Mouse (Mus musculus): Measurements from ENCODE around the gene Proca1. TPM values are rescaled to one million over a fixed set of nuclear protein-coding genes. Genes with fewer than 3 reads are reported as not detected.

The Proca1 gene
- polyA plus RNA-seq, 1 experiment: 4.6 TPM

DNA sequence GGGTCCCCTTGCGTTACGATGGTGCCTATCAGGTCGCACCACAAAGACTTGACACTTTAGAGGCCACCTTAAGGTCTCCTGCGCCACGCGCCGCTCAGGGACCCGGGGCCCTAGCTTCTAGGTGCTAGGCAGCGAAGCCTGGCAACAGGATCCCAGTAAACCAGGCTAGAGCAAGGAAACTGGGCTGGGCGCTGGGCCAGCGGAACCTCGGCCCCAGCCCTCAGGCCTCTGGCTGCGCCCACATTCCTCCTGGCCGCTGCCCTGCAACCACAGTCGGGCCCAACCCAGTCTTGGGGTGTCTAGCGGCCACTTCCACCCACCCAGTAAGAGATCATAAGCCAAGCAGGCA, 27.5 kb upstream of the Proca1 start:
- no peak for DNase-seq (ENCODE audit: low read depth)

DNA sequence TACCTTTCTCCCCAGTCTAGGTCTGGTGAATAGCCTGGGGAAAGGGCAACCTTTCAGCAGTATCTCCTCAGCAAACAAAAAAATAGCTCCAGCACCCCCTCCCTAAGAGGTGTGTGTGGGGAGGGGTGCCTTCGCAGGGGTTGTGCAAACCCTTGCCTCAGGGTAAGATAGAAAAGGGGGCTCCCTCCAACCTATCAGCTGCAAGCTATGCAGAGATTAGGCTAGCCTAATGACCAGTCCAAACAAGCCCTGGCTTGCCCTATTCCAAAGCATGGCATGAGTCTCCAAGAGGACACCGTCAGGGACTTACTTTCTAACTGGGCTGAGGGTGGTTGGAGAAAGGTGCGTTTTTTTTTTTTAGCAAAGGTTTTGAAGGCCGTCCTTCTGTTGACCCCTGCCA, 27.0 kb upstream of the Proca1 start:
- no peak for DNase-seq (ENCODE audit: low read depth)

DNA sequence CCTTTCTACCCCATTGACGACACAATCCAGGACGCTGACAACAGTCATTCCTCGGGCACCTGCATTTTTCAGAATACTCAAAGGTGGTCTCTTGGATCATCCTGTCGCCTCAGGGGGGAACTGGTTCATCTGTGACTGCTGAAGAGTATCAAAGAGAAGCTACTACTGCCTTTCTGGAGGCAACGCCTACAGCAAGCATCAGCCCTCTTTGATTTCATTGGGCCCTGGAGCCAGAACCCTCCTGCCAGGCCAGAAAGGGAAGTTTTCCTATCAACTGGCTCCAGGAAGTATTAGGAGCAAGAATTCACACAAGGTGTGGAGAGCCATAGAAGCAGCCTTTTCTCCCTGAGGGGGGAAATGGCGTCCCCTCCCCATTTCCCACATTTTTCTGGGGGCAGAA, 26.6 kb upstream of the Proca1 start:
- no peak for DNase-seq (ENCODE audit: low read depth)

DNA sequence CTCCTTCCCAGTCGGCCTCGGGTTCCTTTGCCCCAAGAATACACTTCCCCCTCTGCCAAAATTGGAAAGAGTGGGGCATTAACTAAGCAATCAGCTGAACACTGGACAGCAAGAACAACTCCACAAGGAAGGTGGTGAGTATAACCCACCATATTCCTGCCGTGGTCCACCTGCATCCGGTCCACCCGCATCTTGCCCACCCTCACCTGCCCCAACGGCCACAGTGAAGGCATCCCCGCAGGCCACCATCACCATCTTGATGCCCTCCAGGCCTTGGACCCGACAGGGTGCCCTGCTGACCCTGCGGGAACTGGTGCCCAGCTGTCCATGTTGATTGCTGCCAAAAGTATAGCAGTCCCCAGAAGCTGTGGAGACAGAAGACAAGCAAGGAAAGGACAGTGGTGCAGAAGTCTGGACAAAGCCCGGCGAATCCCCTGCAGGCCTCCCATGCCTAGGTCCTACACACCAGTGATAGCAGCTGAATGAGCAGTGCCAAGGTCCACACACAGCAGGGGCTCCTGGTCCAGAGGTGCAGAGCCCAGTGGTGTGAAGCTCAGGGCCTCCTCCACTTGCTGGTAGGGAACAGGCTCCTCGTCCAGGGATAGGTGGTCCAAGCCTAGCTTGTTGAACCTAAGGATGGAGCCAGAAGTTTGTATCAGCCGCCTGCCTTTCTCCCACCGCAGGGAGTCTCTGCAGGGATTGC, 25.8 kb upstream of the Proca1 start:
- DNase-seq (ENCODE audit: low read depth): no peak

DNA sequence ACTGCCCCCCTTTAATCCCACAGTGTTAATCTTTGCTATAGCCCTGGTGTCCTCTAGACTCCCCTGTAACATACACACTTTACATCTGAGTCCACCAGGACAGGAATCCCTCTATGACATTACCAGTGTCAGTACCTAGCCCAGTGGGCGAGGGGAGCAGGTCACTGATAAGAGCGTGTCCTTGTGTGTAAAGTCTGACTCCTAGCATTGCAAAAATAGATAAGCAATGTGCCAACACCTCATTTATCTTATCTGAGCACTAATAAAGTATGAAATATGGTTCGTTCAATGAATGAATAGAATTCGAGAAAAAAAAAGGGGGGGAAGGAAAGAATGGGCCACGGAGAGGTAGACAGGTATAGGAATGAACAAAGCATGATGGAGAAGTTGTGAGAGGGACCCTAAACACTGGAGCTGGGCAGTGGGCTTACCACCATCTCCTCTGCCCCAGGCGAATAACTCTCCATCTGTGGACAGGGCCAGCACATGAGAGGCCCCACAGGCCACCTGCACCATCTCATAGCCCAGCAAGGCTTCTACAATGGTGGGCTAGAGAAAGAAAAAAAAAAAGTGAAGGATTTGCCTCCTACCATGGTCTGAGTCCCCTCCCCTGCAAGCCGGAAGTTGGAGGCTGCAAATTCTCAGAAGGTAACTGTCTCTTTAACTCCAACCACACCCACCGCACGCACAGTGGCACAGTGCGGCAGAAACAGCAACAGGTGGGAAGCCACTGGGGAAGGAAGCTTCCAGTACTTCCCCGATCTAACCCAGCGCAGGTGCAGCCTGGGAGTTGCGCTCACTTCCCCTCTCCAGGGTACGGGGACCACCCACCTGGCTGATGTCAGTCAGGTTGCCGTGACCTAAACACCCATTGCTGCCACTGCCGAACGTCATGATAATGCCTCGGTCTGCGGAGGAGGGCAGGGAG, 24.4 kb upstream of the Proca1 start:
- no peak for DNase-seq (ENCODE audit: low read depth)

DNA sequence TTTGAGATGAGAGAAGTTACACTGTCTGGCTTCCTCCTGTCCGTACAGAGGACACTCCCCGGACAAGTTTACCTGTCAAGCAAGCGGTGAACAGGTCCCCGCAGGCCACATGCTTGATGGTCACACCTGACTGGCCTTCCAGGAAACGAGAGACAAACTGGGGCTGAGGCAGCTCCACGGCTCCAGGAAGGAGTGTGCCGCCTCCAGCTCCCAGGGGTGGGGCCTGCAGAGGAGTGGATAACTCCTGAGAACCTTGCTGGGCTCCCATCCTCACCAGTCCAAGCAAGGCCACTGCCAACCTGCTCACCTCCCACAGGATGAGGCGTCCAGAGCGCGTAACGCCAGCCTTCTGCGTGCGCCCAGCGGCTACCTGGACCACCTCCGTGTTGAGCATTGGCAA, 22.9 kb upstream of the Proca1 start:
- no peak for DNase-seq (ENCODE audit: low read depth)

DNA sequence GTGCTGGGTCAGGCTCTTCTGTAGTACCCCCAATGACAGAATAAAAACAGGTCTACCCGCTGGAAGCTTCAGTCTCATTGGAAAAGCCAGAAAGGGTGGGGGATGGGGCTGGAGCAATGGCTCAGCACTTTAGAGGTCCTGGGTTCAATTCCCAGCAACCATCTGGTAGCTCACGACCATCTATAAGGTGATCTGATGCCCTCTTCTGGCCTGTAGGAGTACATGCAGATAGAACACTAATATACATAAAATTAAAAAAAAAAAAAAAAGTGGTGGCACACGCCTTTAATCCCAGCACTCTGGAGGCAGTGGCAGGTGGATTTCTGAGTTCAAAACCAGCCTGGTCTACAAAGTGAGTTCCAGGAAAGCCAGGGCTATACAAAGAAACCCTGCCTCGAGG, 21.9 kb upstream of the Proca1 start:
- no peak for DNase-seq (ENCODE audit: low read depth)

DNA sequence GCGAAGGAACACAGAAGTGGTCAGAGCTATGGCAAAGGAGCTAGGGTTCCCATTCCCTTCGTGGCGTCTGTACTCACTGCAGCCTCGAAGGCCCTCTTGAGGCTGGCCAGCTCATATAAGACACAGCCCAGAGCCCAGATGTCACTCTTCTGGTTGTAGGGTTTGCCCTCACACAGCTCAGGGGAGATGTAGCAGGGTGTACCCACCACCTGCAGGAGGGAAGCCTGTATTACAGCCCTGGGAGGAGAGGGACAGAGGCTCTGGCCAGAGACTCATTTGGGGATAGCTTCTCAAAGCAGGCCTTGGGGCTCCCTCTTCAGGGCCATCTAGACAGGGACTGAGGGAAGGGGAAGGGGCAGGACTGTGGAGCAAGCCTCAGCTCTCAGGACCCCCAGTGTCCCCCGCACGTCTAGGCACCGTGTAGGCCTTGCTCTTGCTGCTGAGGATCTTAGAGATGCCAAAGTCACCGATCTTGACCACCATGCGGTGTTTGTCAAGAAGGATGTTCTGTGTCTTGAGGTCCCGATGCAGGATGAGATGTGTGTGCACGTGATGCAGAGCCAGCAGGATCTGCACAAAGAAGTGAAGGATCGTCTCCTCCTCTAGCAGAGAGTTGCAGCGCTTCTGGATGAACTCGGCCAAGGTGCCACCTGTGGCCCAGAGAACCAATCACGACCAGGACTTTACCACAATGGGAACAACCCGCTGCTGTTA, 21.0 kb upstream of the Proca1 start:
- no peak for DNase-seq (ENCODE audit: low read depth)

DNA sequence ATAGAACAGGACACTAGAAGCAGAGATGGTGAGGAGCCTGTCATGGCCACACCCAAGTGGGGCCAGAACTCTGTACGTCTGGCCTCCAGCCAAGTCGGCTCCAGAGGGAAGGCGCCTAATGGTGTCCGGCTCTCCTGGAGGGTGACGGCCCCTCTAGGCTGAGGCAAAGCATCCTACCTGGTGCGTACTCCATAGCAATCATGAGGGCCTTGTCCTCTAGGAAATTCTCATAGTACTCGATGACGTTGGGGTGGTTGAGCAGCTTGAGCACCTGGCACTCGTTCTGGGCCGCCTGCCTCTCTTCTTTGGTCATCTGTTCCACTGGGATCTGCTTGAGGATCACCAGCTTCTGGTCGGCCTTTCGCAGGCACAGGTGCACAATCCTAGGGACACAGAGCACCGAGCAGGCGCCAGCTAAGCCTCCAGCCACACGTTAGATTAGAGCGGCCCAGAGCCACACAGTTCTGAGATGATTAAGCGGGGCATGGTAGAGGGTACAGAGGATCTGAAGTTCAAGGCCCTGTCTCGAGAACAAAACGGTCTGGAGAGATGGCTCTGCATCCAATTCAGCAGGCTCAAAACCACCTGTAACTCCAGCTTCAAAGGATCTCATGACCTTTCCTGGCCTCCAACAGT, 20.3 kb upstream of the Proca1 start:
- no peak for DNase-seq (ENCODE audit: low read depth)

DNA sequence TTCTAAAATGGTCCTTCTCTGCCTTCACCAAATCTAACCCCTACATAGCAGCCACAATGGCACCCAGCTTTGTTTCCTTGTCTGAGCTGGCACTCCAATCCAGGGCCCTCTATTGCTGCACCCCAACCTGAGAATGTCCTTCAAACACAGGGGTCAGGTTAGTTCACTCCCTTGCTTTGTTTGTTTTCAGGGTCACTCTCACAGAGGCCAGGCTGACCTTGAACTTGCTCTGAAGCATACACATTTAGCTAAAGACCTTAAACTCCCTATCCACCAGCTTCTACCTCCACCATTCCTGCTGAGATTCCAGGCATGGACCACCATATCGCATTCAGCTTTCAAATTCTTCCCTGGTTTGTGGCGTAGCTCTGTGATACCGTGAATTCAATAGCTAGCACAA, 18.7 kb upstream of the Proca1 start:
- DNase-seq (ENCODE audit: low read depth): no peak

DNA sequence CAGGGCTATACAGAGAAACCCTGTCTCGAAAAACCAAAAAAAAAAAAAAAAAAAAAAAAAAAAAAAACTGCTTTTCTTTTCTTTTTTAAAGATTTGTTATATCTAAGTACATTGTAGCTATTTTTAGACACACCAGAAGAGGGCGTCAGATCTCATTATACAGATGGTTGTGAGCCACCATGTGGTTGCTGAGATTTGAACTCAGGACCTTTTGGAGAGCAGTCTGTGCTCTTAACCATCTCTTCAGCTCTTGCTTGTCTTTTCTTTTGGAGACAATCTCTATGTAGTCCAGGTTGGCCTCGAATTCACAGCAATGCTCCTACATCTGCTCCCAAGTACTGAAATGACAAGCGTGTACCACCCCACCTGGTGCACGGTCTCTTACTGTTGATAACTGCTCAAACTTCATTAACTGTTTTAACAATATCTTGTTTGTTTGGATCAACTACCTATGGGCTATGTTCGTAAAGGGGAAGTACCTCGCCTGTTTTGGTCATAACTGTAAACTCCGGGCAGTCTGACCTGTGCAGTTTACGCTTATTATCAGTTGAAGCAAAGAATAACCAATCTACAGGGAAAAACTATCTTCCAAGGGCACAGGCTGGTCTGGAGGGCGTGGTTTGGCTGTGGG, 17.3 kb upstream of the Proca1 start:
- no peak for DNase-seq (ENCODE audit: low read depth)

DNA sequence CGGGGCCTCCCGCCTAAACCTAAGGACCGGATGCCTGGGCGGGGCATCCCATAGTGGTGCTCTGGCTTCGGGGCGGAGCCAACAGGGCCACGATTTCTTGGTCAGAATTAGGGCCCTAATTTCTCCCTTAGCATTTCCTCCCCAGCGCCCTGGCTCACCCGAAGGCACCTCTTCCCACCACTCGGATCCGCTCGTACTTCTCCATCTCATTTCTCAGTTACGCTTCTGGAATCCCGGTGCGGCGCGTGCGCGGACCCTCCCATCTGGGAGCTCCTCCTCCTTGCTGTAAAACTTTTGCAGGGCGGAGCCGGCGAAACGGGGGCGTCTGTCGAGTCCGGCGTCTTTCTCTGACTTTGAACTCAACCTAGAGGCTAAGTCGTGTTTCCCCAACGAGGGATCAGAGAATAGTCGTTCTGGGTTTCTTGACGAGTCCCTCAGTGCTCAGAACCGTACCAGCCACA, 16.8 kb upstream of the Proca1 start, which contains the start of the genes Nek8 and Tlcd1:
Gene Nek8 (minus strand): TSS at position 274 of the 461 bp plus-strand sequence.
Gene Tlcd1 (plus strand): TSS at position 310 of the 461 bp plus-strand sequence.
- DNase-seq (ENCODE audit: low read depth): no peak

DNA sequence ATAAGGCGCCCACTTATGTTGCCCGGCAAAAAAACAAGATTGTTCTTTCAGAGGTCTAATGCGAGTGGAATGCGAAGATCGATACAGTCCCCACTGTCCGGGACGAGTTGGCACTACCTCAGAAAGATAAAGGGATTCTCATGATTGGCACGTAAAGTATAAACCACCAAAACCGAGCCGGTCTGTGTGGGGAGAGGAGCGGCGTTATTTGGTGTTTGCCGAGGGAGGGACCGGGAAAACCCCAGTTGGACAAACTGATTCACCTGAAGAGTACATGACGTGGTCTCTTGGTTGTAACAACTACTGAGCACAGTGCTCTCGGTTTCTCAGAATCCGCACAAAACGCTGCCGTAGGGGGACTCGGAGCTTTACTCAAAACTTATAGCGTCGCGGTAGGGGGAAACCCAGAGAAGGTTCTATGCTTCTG, 16.3 kb upstream of the Proca1 start:
- no peak for DNase-seq (ENCODE audit: low read depth)

DNA sequence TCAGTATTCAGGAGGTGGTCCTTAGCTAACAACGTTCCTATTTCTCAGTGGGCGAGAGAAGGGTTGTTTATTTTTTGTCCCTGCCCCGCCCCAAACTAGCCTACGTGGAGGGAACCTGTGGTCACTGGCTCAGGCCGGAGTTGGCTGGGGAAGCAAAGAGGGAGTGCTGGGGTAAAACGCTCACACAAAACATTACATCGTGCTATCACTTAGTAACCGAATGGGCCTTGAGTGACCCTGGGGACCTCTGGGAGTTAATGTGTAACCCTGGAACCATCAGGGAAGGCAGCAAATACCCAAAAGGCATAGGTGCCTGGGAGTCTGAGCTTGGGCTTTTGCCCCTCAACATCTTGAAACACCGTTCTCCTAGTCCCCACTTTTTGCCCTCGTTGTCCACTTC, 15.8 kb upstream of the Proca1 start:
- no peak for DNase-seq (ENCODE audit: low read depth)

DNA sequence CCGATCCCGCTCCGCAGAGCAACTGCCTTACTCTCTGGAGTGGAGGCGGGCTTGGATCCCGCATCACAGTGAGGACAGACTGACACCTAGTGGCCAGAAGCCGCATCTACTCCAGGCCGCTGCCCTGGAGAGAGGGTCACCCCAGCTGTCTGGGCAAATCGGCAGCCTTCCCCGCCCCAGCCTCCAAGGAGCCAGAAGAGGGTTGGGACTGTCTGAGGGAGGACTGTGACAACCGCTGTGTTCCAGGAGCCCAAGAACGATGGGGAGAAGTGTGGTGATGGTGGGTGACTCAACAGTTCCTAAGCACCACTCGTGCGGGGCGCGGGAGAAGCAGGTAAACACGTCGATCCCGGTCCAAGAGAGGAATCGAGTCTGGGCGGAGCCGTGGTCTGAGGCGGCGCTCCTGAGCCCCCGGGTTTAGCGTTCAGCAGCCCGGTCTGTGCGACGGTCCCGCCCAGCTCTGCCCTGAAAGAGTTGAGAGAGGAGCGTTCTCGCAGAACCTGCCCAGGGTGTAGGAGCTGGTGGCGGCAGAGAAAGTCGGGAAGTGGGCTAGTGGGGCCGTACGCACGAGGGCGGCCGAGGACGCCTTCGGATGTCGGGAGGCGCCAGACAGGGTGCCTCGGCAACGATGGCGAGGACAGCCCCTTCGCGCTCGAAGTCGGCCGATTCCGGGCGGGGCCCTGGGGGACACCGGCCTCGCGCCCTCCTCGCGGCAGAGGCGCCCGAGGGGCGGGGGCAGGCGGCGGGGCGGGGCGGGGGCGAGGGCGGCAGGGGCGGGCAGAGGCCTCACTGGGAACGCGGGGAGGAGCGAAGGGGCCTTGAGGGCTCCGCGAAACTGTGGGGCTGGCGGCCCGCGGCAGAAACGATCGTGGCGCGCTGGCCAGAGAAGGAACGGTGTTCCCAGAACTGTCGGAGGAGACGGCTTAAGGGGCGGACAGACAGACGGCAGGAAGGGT, 15.0 kb upstream of the Proca1 start:
- DNase-seq (ENCODE audit: low read depth): no peak

DNA sequence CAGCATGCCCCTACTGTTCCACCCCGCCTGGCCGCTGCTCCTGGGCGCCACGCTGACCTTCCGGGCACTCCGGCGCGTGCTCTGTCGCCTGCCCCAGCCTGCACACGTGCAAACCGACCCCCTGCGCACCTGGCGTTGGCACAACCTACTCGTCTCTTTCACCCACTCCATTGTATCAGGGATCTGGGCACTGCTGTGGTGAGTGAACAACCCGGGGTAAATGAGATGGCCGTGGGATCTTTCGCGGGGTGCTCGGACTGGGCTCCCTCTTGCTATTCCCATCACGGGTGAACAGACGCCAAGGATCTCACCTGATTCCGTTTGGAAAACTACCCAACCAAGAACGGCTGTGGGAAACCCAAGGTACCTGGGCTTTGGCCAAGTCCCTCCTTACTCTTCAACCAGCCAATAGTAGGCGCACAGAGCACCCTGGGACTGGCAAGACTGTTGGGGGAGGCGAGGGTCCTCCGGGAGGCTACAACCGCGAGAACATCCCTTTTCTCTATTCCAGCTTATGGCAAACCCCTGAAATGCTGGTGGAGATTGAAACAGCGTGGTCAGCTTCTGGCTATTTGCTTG, 14.2 kb upstream of the Proca1 start:
- no peak for DNase-seq (ENCODE audit: low read depth)

DNA sequence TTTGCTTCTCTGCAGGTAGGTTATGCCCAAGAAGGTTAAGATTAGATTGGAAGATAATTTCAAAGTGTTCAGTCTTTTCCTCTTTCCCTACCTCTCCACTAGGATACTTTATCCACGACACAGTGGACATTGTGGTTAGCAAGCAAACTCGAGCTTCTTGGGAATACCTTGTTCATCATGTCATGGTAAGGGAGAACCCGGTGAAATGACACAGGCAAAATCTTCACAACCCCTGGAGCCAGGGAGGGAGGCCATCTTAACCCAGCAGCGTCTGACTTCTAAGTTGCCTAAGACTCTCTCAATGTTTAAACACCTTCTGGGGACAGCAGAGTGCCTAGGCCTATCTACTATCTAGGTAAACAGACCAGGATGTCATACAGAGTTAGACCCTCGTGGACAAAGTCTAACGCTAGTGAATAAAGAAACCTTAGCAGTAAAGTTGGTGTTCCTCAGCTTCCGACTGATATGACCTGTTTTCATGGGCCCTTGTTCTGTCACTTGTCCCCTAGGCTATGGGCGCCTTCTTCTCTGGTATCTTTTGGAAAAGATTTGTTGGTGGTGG, 13.7 kb upstream of the Proca1 start:
- no peak for DNase-seq (ENCODE audit: low read depth)

DNA sequence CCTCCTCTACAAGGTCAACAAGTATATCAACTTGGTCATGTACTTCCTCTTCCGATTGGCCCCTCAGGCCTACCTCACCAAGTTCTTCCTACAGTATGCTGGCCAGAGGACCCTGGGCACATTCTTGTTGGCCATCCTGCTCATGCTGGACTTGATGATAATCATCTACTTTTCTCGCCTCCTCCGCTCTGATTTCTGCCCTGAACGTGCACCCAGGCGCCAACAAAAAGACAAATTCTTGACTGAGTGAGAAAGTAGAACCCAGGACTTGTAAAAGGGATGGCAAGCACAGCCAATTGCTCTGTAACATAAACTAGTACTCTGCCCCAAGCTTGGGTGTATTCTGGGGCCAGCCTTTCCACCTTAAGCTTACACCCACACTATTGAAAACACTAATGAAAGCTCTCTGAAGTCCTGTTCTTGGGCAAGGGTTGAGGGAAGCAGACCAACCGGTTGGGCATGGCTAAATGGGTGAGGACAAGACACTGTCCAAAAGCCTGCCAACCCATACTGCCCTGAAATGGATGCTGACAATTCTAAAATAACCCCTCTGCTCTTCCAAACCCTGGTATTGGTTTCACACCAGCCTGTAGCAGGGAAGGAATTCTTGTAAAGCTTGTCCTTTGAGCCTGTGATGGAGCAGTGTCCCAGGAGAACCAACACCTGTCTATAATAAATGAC, 13.0 kb upstream of the Proca1 start:
- no peak for DNase-seq (ENCODE audit: low read depth)

DNA sequence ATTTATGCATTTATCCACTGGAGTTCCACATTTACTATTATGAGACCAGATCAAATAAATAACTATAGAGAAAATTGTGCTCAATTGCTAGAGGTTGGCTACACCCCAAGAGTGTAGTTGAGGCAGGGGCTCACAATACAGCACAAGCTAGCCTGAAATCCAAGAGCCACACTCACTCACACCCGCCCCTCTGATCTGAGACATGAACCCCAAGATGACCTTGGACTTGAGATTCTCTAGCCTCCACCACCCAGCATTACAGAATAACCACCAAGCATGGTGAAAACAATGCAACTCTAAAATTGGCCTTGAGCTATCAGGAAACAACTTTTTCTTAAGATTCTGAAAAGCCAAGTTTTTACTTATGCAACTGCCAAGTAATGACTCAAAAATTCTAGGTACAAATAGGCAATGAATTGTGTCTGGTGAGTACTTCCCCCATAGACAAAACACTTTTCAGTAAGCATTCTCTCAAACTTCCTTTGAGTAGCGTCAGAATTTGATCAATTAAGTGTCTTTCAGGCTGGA, 11.3 kb upstream of the Proca1 start:
- DNase-seq (ENCODE audit: low read depth): no peak
